Comparison of ENCODE assay signal across 11 mouse cellular contexts in genomic region chr11:67523806-67524205, GRCm38 (mm10).
DNase-seq lines count a peak whose midpoint lies in the region; ATAC-seq and TF ChIP-seq lines count a peak whose summit lies in the region.
"Had no signal": no experiment of that assay in that cellular context is flagged by ENCODE, and none has a peak within 500 bp of the region (broad histone marks: within the 10 kb centered on the region; RNA-seq: fewer than 3 reads in every experiment).

No protein-coding gene starts in this region.

- 12% methylated on average over 3 of the region's 3 CpGs for WGBS in lung, postnatal 0 days

- TF ChIP-seq CTCF in lung, postnatal 0 days (IDR thresholded peaks at IDR 0.05), result no peak

- no peak overlapping the region for H3K9ac ChIP-seq in lung, postnatal 0 days (replicated peaks; ENCODE audit: low read depth)
- H3K9ac ChIP-seq: embryonic facial prominence, embryonic 12.5 days had no signal

- peak; percentile 45 for DNase-seq in adrenal gland, postnatal 14 days
- no peak for DNase-seq in adrenal gland, adult 8-10 months
- peak; percentile 47 for DNase-seq in urinary bladder, postnatal 25 days (ENCODE audit: low spot score)
- DNase-seq in urinary bladder, adult 2 months (ENCODE audit: low spot score), result no peak
- DNase-seq in lung, postnatal 0 days (ENCODE audit: low spot score), result peak; percentile 87
- DNase-seq in frontal cortex, postnatal 25 days (ENCODE audit: low spot score in 2 of 2), result no peak
- DNase-seq: left cerebral cortex, postnatal 4 days; thymus, adult 18-20 months had no signal

- no peaks in the 10 kb centered on the region for H3K36me3 ChIP-seq in lung, postnatal 0 days (ENCODE audit: insufficient read depth, low read length)
- H3K36me3 ChIP-seq: embryonic facial prominence, embryonic 12.5 days had no signal

- H3K27ac ChIP-seq in lung, postnatal 0 days (ENCODE audit: low read length), result peak overlapping the region; percentile 81
- H3K27ac ChIP-seq: embryonic facial prominence, embryonic 12.5 days had no signal

- TF ChIP-seq EP300 in lung, postnatal 0 days (IDR thresholded peaks at IDR 0.05), result no peak; the same call in 1 of the 2 replicates

- ATAC-seq in lung, postnatal 0 days, result peak; percentile 52
- no peak for ATAC-seq in megakaryocyte, adult 5-6 weeks (ENCODE audit: poor library complexity, severe bottlenecking)
- ATAC-seq in granulocyte monocyte progenitor cell, adult 5-6 weeks (replicated peaks; ENCODE audit: poor library complexity, severe bottlenecking), result no peak

- no peak overlapping the region for H3K4me2 ChIP-seq in lung, postnatal 0 days (replicated peaks; ENCODE audit: low read depth, low read length)
- H3K4me2 ChIP-seq: embryonic facial prominence, embryonic 12.5 days had no signal

- no peaks in the 10 kb centered on the region for H3K27me3 ChIP-seq in lung, postnatal 0 days (replicated peaks; ENCODE audit: insufficient read depth, low read length)
- H3K27me3 ChIP-seq: embryonic facial prominence, embryonic 12.5 days had no signal

- no peaks in the 10 kb centered on the region for H3K9me3 ChIP-seq in lung, postnatal 0 days (ENCODE audit: low read length)
- H3K9me3 ChIP-seq: embryonic facial prominence, embryonic 12.5 days had no signal

- H3K4me1 ChIP-seq in lung, postnatal 0 days (ENCODE audit: insufficient read depth, low read depth, low read length), result peaks cover 33% of the 10 kb centered on the region

- no peak overlapping the region for H3K4me3 ChIP-seq in lung, postnatal 0 days (ENCODE audit: low read depth, low read length)
- H3K4me3 ChIP-seq: embryonic facial prominence, embryonic 12.5 days had no signal

Comparison
In these comparisons a context has a peak if more than half of its experiments do, and no peak if none do; other contexts are left out.
1. DNase-seq: peak in adrenal gland, postnatal 14 days (single experiment), urinary bladder, postnatal 25 days (single experiment) and lung, postnatal 0 days (single experiment); none in adrenal gland, adult 8-10 months (single experiment), urinary bladder, adult 2 months (single experiment) and frontal cortex, postnatal 25 days (0 of 2).